ENCODE assay signal across 12 mouse cellular contexts in the genomic region with DNA sequence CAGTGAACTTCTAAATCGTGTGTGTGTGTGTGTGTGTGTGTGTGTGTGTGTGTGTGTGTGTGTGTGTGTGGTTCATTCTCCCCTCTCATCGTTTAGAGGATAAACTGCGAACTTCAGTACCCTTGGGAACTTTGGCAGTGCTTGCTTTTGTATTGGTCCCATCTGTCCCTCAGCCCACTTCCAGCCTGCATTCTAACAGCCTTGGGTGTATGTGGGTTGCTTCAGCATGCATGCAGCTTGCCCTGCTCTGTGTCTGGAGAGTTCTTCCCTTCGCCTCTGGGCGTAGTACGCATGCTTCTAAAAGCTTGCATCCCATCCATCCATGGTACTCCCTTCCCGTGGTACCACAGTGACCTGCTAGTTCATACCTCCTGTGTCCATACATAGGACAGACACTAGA.
DNase-seq lines count a peak whose midpoint lies in the region; ATAC-seq and TF ChIP-seq lines count a peak whose summit lies in the region.
"Had no signal": no experiment of that assay in that cellular context is flagged by ENCODE, and none has a peak within 500 bp of the region (broad histone marks: within the 10 kb centered on the region; RNA-seq: fewer than 3 reads in every experiment).

No protein-coding gene starts in this region.

- no peaks in the 10 kb centered on the region for H3K4me1 ChIP-seq in kidney, embryonic 14.5 days (ENCODE audit: control insufficient read depth, insufficient read depth, low read length)
- H3K4me1 ChIP-seq in forebrain, embryonic 14.5 days (ENCODE audit: control insufficient read depth, insufficient read depth, low read length): no peaks in the 10 kb centered on the region
- H3K4me1 ChIP-seq in hindbrain, postnatal 0 days (ENCODE audit: insufficient read depth, low read length): no peaks in the 10 kb centered on the region
- H3K4me1 ChIP-seq in midbrain, embryonic 14.5 days (ENCODE audit: control insufficient read depth, insufficient read depth, low read length): peaks cover 4% of the 10 kb centered on the region; the same call in 1 of the 2 replicates
- no peaks in the 10 kb centered on the region for H3K4me1 ChIP-seq in liver, embryonic 12.5 days
- H3K4me1 ChIP-seq: heart, embryonic 13.5 days; limb, embryonic 12.5 days; liver, embryonic 15.5 days had no signal

- H3K36me3 ChIP-seq in kidney, embryonic 14.5 days (ENCODE audit: control insufficient read depth, insufficient read depth, low read length): no peaks in the 10 kb centered on the region
- no peaks in the 10 kb centered on the region for H3K36me3 ChIP-seq in forebrain, embryonic 14.5 days (ENCODE audit: control insufficient read depth, insufficient read depth, low read length)
- no peaks in the 10 kb centered on the region for H3K36me3 ChIP-seq in hindbrain, postnatal 0 days (ENCODE audit: insufficient read depth, low read length)
- no peaks in the 10 kb centered on the region for H3K36me3 ChIP-seq in midbrain, embryonic 14.5 days (ENCODE audit: control insufficient read depth, insufficient read depth, low read length)
- H3K36me3 ChIP-seq in liver, embryonic 12.5 days: no peaks in the 10 kb centered on the region
- H3K36me3 ChIP-seq: heart, embryonic 13.5 days; limb, embryonic 12.5 days; liver, embryonic 15.5 days had no signal

- peak; percentile 35; the same call in 1 of the 2 replicates for ATAC-seq in kidney, embryonic 14.5 days (ENCODE audit: low FRiP score, low TSS enrichment)
- peak; percentile 40 for ATAC-seq in forebrain, embryonic 14.5 days
- ATAC-seq in hindbrain, postnatal 0 days: peak; percentile 18; the same call in 1 of the 2 replicates
- ATAC-seq in midbrain, embryonic 14.5 days (ENCODE audit: low FRiP score, low TSS enrichment): 0 out of 2 replicates have a peak, but pooled peaks have one; percentile 27
- ATAC-seq in liver, embryonic 12.5 days: no peak
- no peak for ATAC-seq in cerebellum, adult (ENCODE audit: insufficient number of reproducible peaks, low FRiP score, low TSS enrichment)
- ATAC-seq: CD4-positive, CD25-positive, alpha-beta regulatory T cell, adult 4 months had no signal

- WGBS in kidney, embryonic 14.5 days: 85% methylated on average over 7 of the region's 7 CpGs
- WGBS in forebrain, embryonic 14.5 days: 71% methylated on average over 7 of the region's 7 CpGs
- WGBS in hindbrain, postnatal 0 days: 60% methylated on average over 7 of the region's 7 CpGs
- WGBS in midbrain, embryonic 14.5 days: 64% methylated on average over 7 of the region's 7 CpGs
- WGBS in liver, embryonic 12.5 days (ENCODE audit: insufficient replicate concordance): 66% methylated on average over 7 of the region's 7 CpGs

- no peak overlapping the region for H3K4me2 ChIP-seq in kidney, embryonic 14.5 days (replicated peaks; ENCODE audit: low read depth, low read length)
- H3K4me2 ChIP-seq in forebrain, embryonic 14.5 days (ENCODE audit: low read length): no peak overlapping the region
- H3K4me2 ChIP-seq in hindbrain, postnatal 0 days (ENCODE audit: low read depth, low read length): no peak overlapping the region
- no peak overlapping the region for H3K4me2 ChIP-seq in midbrain, embryonic 14.5 days (ENCODE audit: low read length)
- H3K4me2 ChIP-seq in liver, embryonic 12.5 days: no peak overlapping the region
- H3K4me2 ChIP-seq: heart, embryonic 13.5 days; limb, embryonic 12.5 days; liver, embryonic 15.5 days had no signal

- H3K9me3 ChIP-seq in kidney, embryonic 14.5 days (ENCODE audit: control insufficient read depth, low read length): no peaks in the 10 kb centered on the region
- H3K9me3 ChIP-seq in forebrain, embryonic 14.5 days (replicated peaks; ENCODE audit: control insufficient read depth, low read length): no peaks in the 10 kb centered on the region
- H3K9me3 ChIP-seq in hindbrain, postnatal 0 days (ENCODE audit: low read length): no peaks in the 10 kb centered on the region
- no peaks in the 10 kb centered on the region for H3K9me3 ChIP-seq in midbrain, embryonic 14.5 days (ENCODE audit: control insufficient read depth, low read length)
- no peaks in the 10 kb centered on the region for H3K9me3 ChIP-seq in liver, embryonic 12.5 days (replicated peaks)
- H3K9me3 ChIP-seq: heart, embryonic 13.5 days; limb, embryonic 12.5 days; liver, embryonic 15.5 days had no signal

- no peak for DNase-seq in kidney, postnatal 10 days
- peak; percentile 19 for DNase-seq in forebrain, embryonic 14.5 days (ENCODE audit: low spot score)
- DNase-seq in hindbrain, postnatal 0 days (ENCODE audit: low spot score): no peak
- DNase-seq in midbrain, embryonic 14.5 days: no peak

- no peak overlapping the region for H3K9ac ChIP-seq in kidney, embryonic 14.5 days (ENCODE audit: low read depth, low read length)
- no peak overlapping the region for H3K9ac ChIP-seq in forebrain, embryonic 14.5 days (ENCODE audit: low read length)
- no peak overlapping the region for H3K9ac ChIP-seq in hindbrain, postnatal 0 days (replicated peaks; ENCODE audit: low read length)
- H3K9ac ChIP-seq in midbrain, embryonic 14.5 days (replicated peaks; ENCODE audit: low read length): no peak overlapping the region
- H3K9ac ChIP-seq in liver, embryonic 12.5 days: no peak overlapping the region
- H3K9ac ChIP-seq: heart, embryonic 13.5 days; limb, embryonic 12.5 days; liver, embryonic 15.5 days had no signal

- H3K27ac ChIP-seq in kidney, embryonic 14.5 days (ENCODE audit: low read depth, low read length): no peak overlapping the region
- no peak overlapping the region for H3K27ac ChIP-seq in forebrain, embryonic 14.5 days (ENCODE audit: low read depth, low read length)
- H3K27ac ChIP-seq in hindbrain, postnatal 0 days: no peak overlapping the region
- no peak overlapping the region for H3K27ac ChIP-seq in midbrain, embryonic 14.5 days (replicated peaks; ENCODE audit: low read depth, low read length)
- no peak overlapping the region for H3K27ac ChIP-seq in liver, embryonic 12.5 days
- H3K27ac ChIP-seq: heart, embryonic 13.5 days; left cerebral cortex, adult 2 months; limb, embryonic 12.5 days; liver, embryonic 15.5 days had no signal

- H3K27me3 ChIP-seq in kidney, embryonic 14.5 days (ENCODE audit: control insufficient read depth, insufficient read depth, low read length): no peaks in the 10 kb centered on the region
- H3K27me3 ChIP-seq in forebrain, embryonic 14.5 days (replicated peaks; ENCODE audit: control insufficient read depth, insufficient read depth, low read length): no peaks in the 10 kb centered on the region
- no peaks in the 10 kb centered on the region for H3K27me3 ChIP-seq in hindbrain, postnatal 0 days (ENCODE audit: insufficient read depth, low read length)
- no peaks in the 10 kb centered on the region for H3K27me3 ChIP-seq in midbrain, embryonic 14.5 days (ENCODE audit: control insufficient read depth, insufficient read depth, low read length)
- H3K27me3 ChIP-seq in liver, embryonic 12.5 days (replicated peaks): no peaks in the 10 kb centered on the region
- H3K27me3 ChIP-seq: heart, embryonic 13.5 days; limb, embryonic 12.5 days; liver, embryonic 15.5 days had no signal

- no peak for TF ChIP-seq CTCF in hindbrain, postnatal 0 days (IDR thresholded peaks at IDR 0.05; ENCODE audit: low read depth)

- H3K4me3 ChIP-seq in kidney, embryonic 14.5 days (ENCODE audit: low read length): no peak overlapping the region
- H3K4me3 ChIP-seq in forebrain, embryonic 14.5 days (ENCODE audit: low read depth, low read length): no peak overlapping the region
- H3K4me3 ChIP-seq in hindbrain, postnatal 0 days (ENCODE audit: low read length): no peak overlapping the region
- H3K4me3 ChIP-seq in midbrain, embryonic 14.5 days (replicated peaks; ENCODE audit: low read depth, low read length): no peak overlapping the region
- H3K4me3 ChIP-seq in liver, embryonic 12.5 days: no peak overlapping the region
- H3K4me3 ChIP-seq: heart, embryonic 13.5 days; left cerebral cortex, adult 2 months; limb, embryonic 12.5 days; liver, embryonic 15.5 days had no signal

Comparison
In these comparisons a context has a peak if more than half of its experiments do, and no peak if none do; other contexts are left out.
1. ATAC-seq: peak in kidney, embryonic 14.5 days (single experiment), forebrain, embryonic 14.5 days (single experiment), hindbrain, postnatal 0 days (single experiment) and midbrain, embryonic 14.5 days (single experiment); none in liver, embryonic 12.5 days (single experiment) and cerebellum, adult (single experiment).